Mouse (Mus musculus): ENCODE measurements at regions not wholly inside any gene's neighbourhood (a gene's known extent, or its start where the extent isn't known, plus 50 kb on each side); places are given as distances from the start of the nearest gene placed in this dataset.

- H3K36me3 ChIP-seq, result no peaks in the 10 kb centered on the region
- no peak overlapping the region for H3K4me2 ChIP-seq
- H3K9me3 ChIP-seq, result no peaks in the 10 kb centered on the region
- no peaks in the 10 kb centered on the region for H3K27me3 ChIP-seq
- 94% methylated on average over 3 of the region's 3 CpGs for WGBS
- no peak overlapping the region for H3K4me3 ChIP-seq
- H3K4me1 ChIP-seq (replicated peaks), result no peaks in the 10 kb centered on the region
- no peak overlapping the region for H3K27ac ChIP-seq
- ATAC-seq (ENCODE audit: low FRiP score), result no peak
- H3K9ac ChIP-seq, result no peak overlapping the region
Measured at GRCm38 (mm10) chr6:143592490-143592889, 425.5 kb downstream of the Etnk1 start.

DNA sequence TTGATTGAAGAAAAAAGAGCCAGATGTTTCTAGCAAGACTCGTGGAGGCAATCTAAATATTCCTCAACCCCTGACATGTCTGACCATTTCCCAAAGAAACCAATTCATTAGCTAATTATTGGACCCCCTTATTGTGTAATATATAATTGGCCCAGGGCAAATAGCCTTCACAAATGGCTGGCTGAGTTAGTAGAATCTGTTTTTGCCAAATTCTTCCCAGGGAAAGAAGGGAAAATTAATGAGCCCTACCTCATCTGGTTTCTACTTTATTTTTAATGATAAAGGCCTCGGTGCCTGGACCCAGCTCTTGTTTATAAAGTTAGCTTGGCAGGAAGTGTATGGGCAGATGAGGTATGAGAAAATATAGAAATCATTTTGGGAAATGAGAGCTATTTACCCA is 428.5 kb downstream of the Etnk1 start:
- no peaks in the 10 kb centered on the region for H3K36me3 ChIP-seq
- WGBS, result 62% methylated on average over 2 of the region's 2 CpGs
- no peak overlapping the region for H3K4me2 ChIP-seq
- ATAC-seq (ENCODE audit: low FRiP score), result no peak
- H3K9me3 ChIP-seq, result no peaks in the 10 kb centered on the region
- no peak overlapping the region for H3K4me3 ChIP-seq
- H3K4me1 ChIP-seq (replicated peaks), result no peaks in the 10 kb centered on the region
- no peaks in the 10 kb centered on the region for H3K27me3 ChIP-seq
- H3K9ac ChIP-seq, result no peak overlapping the region
- no peak overlapping the region for H3K27ac ChIP-seq

DNA sequence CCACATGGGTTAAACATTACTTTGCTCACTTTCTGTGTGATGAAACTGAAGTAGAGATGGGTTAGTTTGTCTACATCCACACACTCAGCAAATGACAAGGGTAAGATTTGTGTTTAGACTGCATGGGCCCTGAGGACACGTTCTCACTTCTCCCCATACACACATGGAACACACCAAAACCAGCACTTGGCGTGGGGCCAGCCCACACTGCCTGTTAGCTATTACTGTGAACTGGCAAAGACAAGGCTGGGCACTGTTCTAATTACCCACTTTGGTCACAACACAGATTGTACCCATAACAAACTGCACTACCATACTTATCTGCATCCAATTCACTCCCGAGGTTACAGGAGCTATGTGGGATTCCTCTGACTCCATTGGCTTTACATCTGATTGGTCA is 430.4 kb downstream of the Etnk1 start:
- WGBS, result 88% methylated on average over 3 of the region's 3 CpGs
- H3K27ac ChIP-seq, result no peak overlapping the region
- ATAC-seq (ENCODE audit: low FRiP score), result no peak
- H3K27me3 ChIP-seq, result no peaks in the 10 kb centered on the region
- H3K4me2 ChIP-seq, result no peak overlapping the region
- H3K9ac ChIP-seq, result no peak overlapping the region
- no peaks in the 10 kb centered on the region for H3K36me3 ChIP-seq
- H3K4me3 ChIP-seq, result no peak overlapping the region
- no peaks in the 10 kb centered on the region for H3K9me3 ChIP-seq
- no peaks in the 10 kb centered on the region for H3K4me1 ChIP-seq (replicated peaks)

DNA sequence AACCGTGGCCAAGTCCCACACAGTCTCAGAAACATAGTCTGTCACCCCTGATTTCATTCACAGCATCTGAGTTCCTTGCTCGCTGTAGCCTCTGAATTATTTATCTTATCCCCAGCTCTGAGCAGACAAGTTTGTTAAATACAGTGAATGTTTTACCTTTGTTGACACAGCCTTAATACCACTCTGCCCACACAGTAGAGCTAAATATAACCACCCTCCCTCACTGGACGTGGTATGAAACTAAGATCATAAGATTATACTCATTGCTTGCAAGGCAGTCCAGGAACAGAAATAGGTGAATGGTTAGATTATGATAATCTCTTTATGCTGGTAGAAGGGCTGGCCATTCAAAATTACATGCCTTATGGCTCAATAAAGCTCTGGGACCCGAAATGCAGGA is 431.9 kb downstream of the Etnk1 start:
- Histone ChIP-seq H3K4me2 (no peak overlapping the region), H3K4me1 (replicated peaks) (no peaks in the 10 kb centered on the region), H3K9me3 (no peaks in the 10 kb centered on the region), H3K36me3 (no peaks in the 10 kb centered on the region), H3K4me3 (no peak overlapping the region), H3K27ac (no peak overlapping the region), H3K27me3 (no peaks in the 10 kb centered on the region), H3K9ac (no peak overlapping the region)
- ATAC-seq (ENCODE audit: low FRiP score), result no peak
- WGBS, result 77% methylated on average over 4 of the region's 4 CpGs

DNA sequence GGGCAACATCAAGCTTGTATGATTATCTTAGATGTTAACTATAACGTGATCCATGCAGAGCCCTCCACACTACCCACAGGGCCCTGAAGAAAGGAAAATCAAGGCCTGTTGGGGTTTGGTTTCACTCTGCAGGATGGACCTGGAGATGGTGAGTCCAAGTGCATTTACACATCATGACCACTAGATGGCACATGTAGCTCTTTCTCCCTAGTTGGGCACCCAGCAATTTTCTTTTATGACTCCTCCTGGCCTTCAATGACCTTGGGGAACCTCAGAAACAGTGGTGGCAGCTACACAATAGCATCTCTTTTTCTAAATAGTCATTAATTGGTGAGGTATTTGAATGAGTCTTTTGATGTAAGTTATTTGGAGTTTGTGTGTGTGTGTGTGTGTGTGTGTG is 442.1 kb downstream of the Etnk1 start:
- no peak overlapping the region for H3K9ac ChIP-seq
- no peaks in the 10 kb centered on the region for H3K9me3 ChIP-seq
- no peaks in the 10 kb centered on the region for H3K36me3 ChIP-seq
- 85% methylated on average over 1 of the region's 1 CpGs for WGBS
- H3K4me1 ChIP-seq (replicated peaks), result peaks cover 1% of the 10 kb centered on the region
- H3K4me3 ChIP-seq, result no peak overlapping the region
- no peak for ATAC-seq (ENCODE audit: low FRiP score)
- no peak overlapping the region for H3K4me2 ChIP-seq
- H3K27ac ChIP-seq, result no peak overlapping the region
- no peaks in the 10 kb centered on the region for H3K27me3 ChIP-seq

DNA sequence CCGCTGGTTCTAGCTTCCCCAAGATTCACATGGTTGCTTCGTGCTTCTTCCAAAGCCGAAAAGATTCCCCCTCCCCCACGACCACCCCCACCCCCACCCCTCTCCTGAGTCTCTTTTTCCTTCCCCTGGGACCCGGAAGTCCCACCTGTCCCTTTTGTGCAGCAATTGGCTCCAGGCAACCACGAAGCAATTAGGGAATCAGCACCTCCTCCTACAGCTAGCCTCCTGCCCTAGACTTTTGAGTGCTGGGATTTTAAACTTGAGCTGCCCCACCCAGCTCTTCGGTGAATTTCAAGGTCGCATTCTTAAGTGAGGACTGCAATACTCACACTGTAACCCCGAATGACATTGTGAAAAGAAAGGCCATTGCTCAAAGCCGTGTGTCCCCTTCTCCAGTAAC is 445.9 kb downstream of the Etnk1 start:
- Histone ChIP-seq H3K4me3 (no peak overlapping the region), H3K27ac (no peak overlapping the region), H3K9ac (no peak overlapping the region), H3K36me3 (no peaks in the 10 kb centered on the region), H3K27me3 (no peaks in the 10 kb centered on the region), H3K4me1 (replicated peaks) (peaks cover 7% of the 10 kb centered on the region; the same call in 1 of the 2 replicates), H3K4me2 (no peak overlapping the region), H3K9me3 (no peaks in the 10 kb centered on the region)
- no peak for ATAC-seq (ENCODE audit: low FRiP score)
- WGBS, result 76% methylated on average over 10 of the region's 10 CpGs

- no peaks in the 10 kb centered on the region for H3K27me3 ChIP-seq
- H3K9me3 ChIP-seq, result no peaks in the 10 kb centered on the region
- H3K4me1 ChIP-seq (replicated peaks), result peaks cover 7% of the 10 kb centered on the region; the same call in 1 of the 2 replicates
- H3K4me3 ChIP-seq, result no peak overlapping the region
- H3K27ac ChIP-seq, result no peak overlapping the region
- no peak for ATAC-seq (ENCODE audit: low FRiP score)
- H3K36me3 ChIP-seq, result no peaks in the 10 kb centered on the region
- H3K9ac ChIP-seq, result no peak overlapping the region
- no peak overlapping the region for H3K4me2 ChIP-seq
- WGBS, result 71% methylated on average over 11 of the region's 11 CpGs
Measured at GRCm38 (mm10) chr6:143614431-143614987, 447.5 kb downstream of the Etnk1 start.

DNA sequence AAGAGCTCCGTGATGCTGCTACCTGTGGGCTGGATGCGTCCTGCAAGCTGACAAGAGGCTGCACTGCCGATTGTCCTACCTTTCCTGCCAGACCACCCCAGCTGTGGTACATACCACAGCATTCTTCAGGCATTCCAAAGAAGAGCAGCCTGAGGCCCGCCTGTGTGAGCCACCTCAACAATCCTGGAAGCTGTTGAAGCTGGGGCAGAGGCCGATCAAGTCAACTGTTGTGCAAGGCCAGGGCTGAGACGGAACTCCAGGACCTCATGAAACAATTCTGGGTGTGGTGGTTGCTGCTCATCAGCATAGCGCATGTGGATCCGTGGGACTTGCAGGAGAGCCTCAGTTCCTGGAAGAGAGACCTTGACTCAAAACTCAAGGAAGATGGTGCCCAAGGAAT is 448.3 kb downstream of the Etnk1 start:
- no peak overlapping the region for H3K4me3 ChIP-seq
- WGBS, result 90% methylated on average over 8 of the region's 8 CpGs
- no peaks in the 10 kb centered on the region for H3K36me3 ChIP-seq
- H3K9me3 ChIP-seq, result no peaks in the 10 kb centered on the region
- no peak for ATAC-seq (ENCODE audit: low FRiP score)
- peaks cover 7% of the 10 kb centered on the region; the same call in 1 of the 2 replicates for H3K4me1 ChIP-seq (replicated peaks)
- H3K4me2 ChIP-seq, result no peak overlapping the region
- no peaks in the 10 kb centered on the region for H3K27me3 ChIP-seq
- H3K9ac ChIP-seq, result no peak overlapping the region
- no peak overlapping the region for H3K27ac ChIP-seq

DNA sequence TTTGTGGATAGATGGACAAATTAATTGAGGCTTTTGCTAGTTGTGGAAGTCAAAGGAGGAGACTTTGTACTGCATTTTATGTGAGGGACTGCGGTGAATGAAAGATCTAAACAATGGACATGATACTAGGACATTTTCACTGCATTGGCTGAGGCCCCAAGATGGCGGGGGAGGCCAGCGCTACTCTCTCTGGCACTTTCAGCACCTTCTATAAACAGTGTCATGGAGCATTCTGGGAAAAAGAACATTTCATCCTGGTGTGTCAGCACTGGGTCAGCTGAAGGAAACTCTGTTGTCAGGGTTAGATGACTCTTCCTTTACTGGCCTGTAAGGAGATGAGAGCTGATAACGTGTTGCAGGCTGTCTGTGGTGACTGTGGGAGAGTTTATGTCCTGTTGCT is 449.4 kb downstream of the Etnk1 start:
- no peak for ATAC-seq (ENCODE audit: low FRiP score)
- no peak overlapping the region for H3K4me2 ChIP-seq
- H3K9ac ChIP-seq, result no peak overlapping the region
- H3K4me3 ChIP-seq, result no peak overlapping the region
- H3K9me3 ChIP-seq, result no peaks in the 10 kb centered on the region
- no peak overlapping the region for H3K27ac ChIP-seq
- H3K27me3 ChIP-seq, result no peaks in the 10 kb centered on the region
- no peaks in the 10 kb centered on the region for H3K36me3 ChIP-seq
- H3K4me1 ChIP-seq (replicated peaks), result peaks cover 14% of the 10 kb centered on the region; the same call in 1 of the 2 replicates
- WGBS, result 90% methylated on average over 4 of the region's 4 CpGs

DNA sequence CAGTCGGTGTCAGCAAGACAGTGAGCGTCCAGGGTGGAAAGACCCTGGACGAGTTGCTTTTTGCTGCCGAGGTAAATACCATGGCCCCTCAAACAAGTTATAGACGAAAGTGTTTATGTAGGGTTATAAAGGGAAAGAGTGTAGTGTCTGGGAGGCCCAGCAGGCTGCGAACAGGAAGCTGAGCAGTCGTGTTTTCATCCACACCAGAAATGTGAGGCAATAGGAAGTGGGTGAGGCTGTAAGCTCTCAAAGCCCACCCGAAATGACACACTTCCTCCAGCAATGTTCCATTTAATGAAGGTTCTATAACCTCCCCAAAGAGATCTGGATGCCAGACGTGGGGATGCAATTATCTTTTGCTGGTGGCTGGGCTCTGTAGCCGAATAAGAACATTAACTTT is 451.5 kb downstream of the Etnk1 start:
- H3K4me3 ChIP-seq, result no peak overlapping the region
- WGBS, result 78% methylated on average over 10 of the region's 10 CpGs
- H3K36me3 ChIP-seq, result no peaks in the 10 kb centered on the region
- H3K4me2 ChIP-seq, result no peak overlapping the region
- H3K27ac ChIP-seq, result no peak overlapping the region
- peaks cover 14% of the 10 kb centered on the region; the same call in 1 of the 2 replicates for H3K4me1 ChIP-seq (replicated peaks)
- no peaks in the 10 kb centered on the region for H3K27me3 ChIP-seq
- no peak for ATAC-seq (ENCODE audit: low FRiP score)
- H3K9me3 ChIP-seq, result no peaks in the 10 kb centered on the region
- no peak overlapping the region for H3K9ac ChIP-seq

GRCm38 (mm10) chr6:143620583-143620982 is 453.6 kb downstream of the Etnk1 start:
- no peak overlapping the region for H3K9ac ChIP-seq
- no peak for ATAC-seq (ENCODE audit: low FRiP score)
- peaks cover 6% of the 10 kb centered on the region; the same call in 1 of the 2 replicates for H3K4me1 ChIP-seq (replicated peaks)
- no peak overlapping the region for H3K27ac ChIP-seq
- H3K36me3 ChIP-seq, result no peaks in the 10 kb centered on the region
- no peak overlapping the region for H3K4me3 ChIP-seq
- WGBS, result 81% methylated on average over 2 of the region's 2 CpGs
- H3K4me2 ChIP-seq, result no peak overlapping the region
- no peaks in the 10 kb centered on the region for H3K9me3 ChIP-seq
- H3K27me3 ChIP-seq, result no peaks in the 10 kb centered on the region

DNA sequence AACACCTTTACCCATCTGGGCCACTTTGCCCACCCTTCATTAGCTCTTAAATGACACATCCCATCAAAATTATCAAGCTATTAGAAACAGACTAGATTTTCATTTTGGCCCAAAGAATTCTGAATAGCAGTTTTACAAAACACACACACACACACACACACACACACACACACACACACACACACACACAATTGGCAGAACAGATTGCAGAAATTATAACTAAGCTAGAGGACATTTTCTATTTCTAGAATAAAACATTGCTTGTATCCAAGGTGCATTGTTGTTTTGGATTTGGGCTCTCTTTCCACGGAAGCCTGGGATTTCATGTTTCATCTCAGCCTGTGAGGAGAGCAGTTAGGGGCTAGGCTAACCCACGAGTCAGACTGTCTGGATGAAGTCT is 455.1 kb downstream of the Etnk1 start:
- Histone ChIP-seq H3K27me3 (no peaks in the 10 kb centered on the region), H3K36me3 (no peaks in the 10 kb centered on the region), H3K9me3 (no peaks in the 10 kb centered on the region), H3K4me1 (replicated peaks) (peaks cover 6% of the 10 kb centered on the region; the same call in 1 of the 2 replicates), H3K4me2 (no peak overlapping the region), H3K4me3 (no peak overlapping the region), H3K27ac (no peak overlapping the region), H3K9ac (no peak overlapping the region)
- ATAC-seq (ENCODE audit: low FRiP score), result no peak
- 89% methylated on average over 2 of the region's 2 CpGs for WGBS

DNA sequence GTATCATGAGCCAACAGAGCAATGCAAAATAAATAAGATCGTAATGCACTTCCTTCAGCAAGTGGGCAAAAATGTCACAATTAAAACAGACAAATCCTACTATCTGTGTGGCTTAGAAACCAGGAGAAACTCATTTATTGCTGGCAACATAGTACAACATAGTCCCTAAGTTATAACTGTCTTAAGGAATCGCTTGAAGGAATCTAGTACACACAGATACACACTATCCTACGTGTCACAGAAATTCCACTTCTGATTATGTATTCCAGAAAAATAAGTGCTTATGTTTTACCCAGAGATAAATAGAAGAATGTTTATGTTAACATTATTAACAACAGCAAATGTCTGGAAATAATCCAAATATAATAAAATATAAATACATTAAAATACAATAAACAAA is 457.9 kb downstream of the Etnk1 start:
- no peak for ATAC-seq (ENCODE audit: low FRiP score)
- Histone ChIP-seq H3K27ac (no peak overlapping the region), H3K36me3 (no peaks in the 10 kb centered on the region), H3K27me3 (no peaks in the 10 kb centered on the region), H3K9me3 (no peaks in the 10 kb centered on the region), H3K4me2 (no peak overlapping the region), H3K4me1 (replicated peaks) (peaks cover 6% of the 10 kb centered on the region; the same call in 1 of the 2 replicates), H3K4me3 (no peak overlapping the region), H3K9ac (no peak overlapping the region)
- 89% methylated on average over 3 of the region's 3 CpGs for WGBS
